Mouse (Mus musculus) 416B (cell line): ENCODE results near the gene Bmp15.

Experiments
- DNase-seq: peaks from one replicate; pipeline ENCODE4 v3.0.0; 2011; ENCODE audit warnings: low read depth

Gene Bmp15

GRCm38 (mm10) chrX:6320621-6321020 lies at the start of gene Bmp15:
TSS of gene Bmp15 (minus strand) at chrX:6320721.
- no peak for DNase-seq

DNA sequence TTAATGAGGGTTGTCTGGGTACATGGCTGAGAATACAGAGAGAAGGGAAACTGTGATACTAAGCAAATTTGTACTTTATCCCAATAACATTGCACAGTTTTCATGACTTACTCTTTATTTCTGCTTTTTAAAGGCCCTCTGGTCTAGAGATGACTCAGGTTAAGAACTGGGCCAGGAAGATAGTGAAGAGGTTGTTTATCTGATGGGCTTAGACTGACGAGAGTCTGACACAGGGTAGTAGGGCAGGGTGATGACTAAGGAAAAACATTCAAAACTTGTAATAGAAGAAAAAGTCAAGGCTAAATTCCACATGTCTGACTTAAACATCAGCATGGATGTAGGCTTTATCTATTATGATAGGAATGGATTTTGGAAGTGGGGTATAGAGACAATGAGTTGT lies 48.3 kb upstream of the Bmp15 start:
- peak; percentile 0 for DNase-seq

DNA sequence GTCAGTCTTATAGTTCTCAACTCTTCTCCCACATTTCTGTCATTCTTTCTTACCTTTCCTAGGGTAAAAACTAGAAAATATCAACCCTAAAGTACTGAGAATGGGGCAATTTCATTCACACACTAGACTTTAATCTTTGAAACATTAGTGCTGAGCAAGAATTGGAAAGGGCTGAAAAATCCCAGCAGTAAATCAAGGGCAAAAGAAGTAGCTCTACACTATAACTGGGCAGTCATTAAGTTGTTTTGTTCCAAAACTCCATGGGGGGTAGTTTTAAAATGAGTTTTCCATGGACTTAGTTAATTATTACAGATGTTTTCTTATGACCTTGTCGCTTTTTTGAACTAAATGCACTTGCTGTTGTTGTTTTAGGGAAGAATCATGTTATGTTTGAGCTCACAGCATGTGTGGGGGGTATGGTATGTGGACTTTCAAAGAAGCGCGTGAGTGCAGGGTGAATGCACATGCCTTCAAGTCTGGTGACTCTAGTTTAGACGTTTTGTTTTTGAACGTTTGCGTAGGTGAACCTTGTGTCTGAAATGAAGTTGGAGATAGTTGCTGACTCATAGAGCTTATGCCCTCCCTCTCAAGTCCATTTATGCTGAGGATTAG lies 37.1 kb upstream of the Bmp15 start:
- DNase-seq: no peak

DNA sequence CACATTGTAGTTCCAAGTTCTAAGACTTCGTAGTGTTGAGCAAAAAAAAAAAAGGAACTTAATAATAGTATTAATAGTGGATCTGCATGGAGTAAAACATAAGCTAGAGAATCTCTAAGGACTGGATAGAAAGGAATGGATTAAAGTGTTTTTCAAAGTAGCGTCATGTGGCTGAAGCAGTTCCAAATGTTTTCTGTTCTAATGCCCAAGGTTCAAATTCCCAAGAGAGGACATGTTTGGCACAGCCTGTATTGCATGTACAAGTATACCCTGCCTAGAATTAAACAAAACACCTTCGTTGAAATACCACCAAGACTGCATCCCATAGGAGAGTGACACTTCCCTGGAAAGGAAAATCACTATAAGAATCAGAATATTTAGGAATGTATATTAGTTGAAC lies 36.4 kb upstream of the Bmp15 start:
- no peak for DNase-seq

DNA sequence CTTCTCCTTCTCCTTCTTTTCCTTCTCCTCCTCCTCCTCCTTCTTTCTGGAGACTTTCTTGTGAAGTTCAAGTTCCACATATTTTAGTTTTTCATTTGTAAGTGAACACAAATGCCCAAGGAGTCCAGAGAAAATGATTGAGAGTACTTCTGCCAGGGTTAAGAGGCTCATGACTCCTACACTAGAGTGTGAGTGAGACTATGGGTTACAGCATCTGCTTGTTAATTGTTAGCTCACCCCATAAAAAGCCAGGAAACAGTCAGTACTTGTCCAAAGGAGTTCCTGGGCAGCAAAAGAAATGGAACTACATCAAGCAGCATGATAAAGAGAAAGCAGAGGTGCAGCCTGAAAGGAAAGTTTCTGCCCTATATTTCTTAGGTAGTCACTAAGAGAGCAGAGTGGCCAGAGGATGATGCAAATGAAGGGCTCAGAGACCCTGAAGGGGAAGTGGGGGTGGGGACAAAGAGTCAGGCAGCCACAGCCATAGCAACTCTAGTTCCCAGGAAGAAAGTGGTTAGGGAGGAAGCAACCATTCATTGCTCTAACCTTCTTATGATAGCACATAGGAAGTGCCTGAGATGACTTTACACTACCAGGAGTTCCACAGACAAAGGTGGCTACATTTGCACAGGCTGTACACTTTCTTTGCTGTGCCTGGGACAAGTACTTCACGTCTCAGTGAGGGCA lies 24.9 kb upstream of the Bmp15 start:
- no peak for DNase-seq

- DNase-seq: peak; percentile 2
These were observed 3.5 kb upstream of the Bmp15 start for GRCm38 (mm10) chrX:6324056-6324455.

DNA sequence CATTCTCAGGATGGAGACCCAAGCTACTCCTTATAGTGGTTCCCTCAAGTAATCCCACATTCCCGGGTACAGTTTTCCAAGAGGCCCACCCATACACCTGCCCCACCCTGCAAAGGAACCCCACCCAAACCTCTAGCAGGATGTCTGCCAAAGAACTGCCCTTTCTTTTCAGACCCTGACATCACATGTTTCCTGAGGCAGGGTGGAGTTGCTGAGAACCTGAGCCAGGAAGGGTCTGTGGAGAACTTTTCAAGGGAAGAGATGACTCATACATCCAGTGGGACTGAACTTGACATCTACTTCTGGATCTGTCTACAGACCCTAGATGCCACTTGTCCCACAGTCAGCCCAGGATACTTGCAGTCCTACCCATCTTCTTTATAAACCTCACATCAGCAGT lies 2.8 kb downstream of the Bmp15 start:
- no peak for DNase-seq
